Mouse (Mus musculus): ENCODE measurements around the gene Bcas3. TPM values are rescaled to one million over a fixed set of nuclear protein-coding genes. Genes with fewer than 3 reads are reported as not detected.
"Not testable (repeated sequence)": the region's sequence is repeated elsewhere in the genome, so short reads cannot be mapped to it uniquely, and the experiment has no call there.

Gene Bcas3
- polyA plus RNA-seq, 1 experiment from 2014 or later, result 24.8 TPM

GRCm38 (mm10) chr11:85482737-85483467, 129.9 kb downstream of the Bcas3 start:
- Histone ChIP-seq H3K27ac (ENCODE audit: low read depth, low read length) (no peak overlapping the region), H3K4me3 (ENCODE audit: low read depth, low read length) (no peak overlapping the region), H3K4me1 (replicated peaks; ENCODE audit: control insufficient read depth, insufficient read depth, low read length) (no peaks in the 10 kb centered on the region), H3K4me2 (no peak overlapping the region), H3K9ac (ENCODE audit: low read depth, low read length) (no peak overlapping the region), H3K36me3 (ENCODE audit: control insufficient read depth, insufficient read depth, low read length) (no peaks in the 10 kb centered on the region), H3K9me3 (ENCODE audit: control insufficient read depth, low read length) (no peaks in the 10 kb centered on the region), H3K27me3 (replicated peaks; ENCODE audit: control insufficient read depth, insufficient read depth, low read length) (no peaks in the 10 kb centered on the region)
- ATAC-seq (replicated peaks; ENCODE audit: low FRiP score), result no peak
- DNase-seq (ENCODE audit: low spot score), result peak; percentile 35
- 62% methylated on average over 6 of the region's 6 CpGs for WGBS

- H3K4me1 ChIP-seq (replicated peaks; ENCODE audit: control insufficient read depth, insufficient read depth, low read length), result 0 out of 2 replicates have a peak, but pooled peaks cover 3% of the 10 kb centered on the region
- H3K27ac ChIP-seq (ENCODE audit: low read depth, low read length), result no peak overlapping the region
- no peaks in the 10 kb centered on the region for H3K9me3 ChIP-seq (ENCODE audit: control insufficient read depth, low read length)
- ATAC-seq (replicated peaks; ENCODE audit: low FRiP score) (no peak), DNase-seq (ENCODE audit: low spot score) (no peak)
- no peaks in the 10 kb centered on the region for H3K27me3 ChIP-seq (replicated peaks; ENCODE audit: control insufficient read depth, insufficient read depth, low read length)
- no peak overlapping the region for H3K9ac ChIP-seq (ENCODE audit: low read depth, low read length)
- no peak overlapping the region for H3K4me2 ChIP-seq
- no peak overlapping the region for H3K4me3 ChIP-seq (ENCODE audit: low read depth, low read length)
- 83% methylated on average over 6 of the region's 6 CpGs for WGBS
- no peaks in the 10 kb centered on the region for H3K36me3 ChIP-seq (ENCODE audit: control insufficient read depth, insufficient read depth, low read length)
Observed at GRCm38 (mm10) chr11:85485197-85485940, 132.4 kb downstream of the Bcas3 start.

GRCm38 (mm10) chr11:85487501-85487900, 134.5 kb downstream of the Bcas3 start:
- DNase-seq (ENCODE audit: low spot score) (no peak), ATAC-seq (replicated peaks; ENCODE audit: low FRiP score) (no peak)
- Histone ChIP-seq H3K9ac (ENCODE audit: low read depth, low read length) (no peak overlapping the region), H3K4me3 (ENCODE audit: low read depth, low read length) (no peak overlapping the region), H3K27ac (ENCODE audit: low read depth, low read length) (no peak overlapping the region), H3K27me3 (replicated peaks; ENCODE audit: control insufficient read depth, insufficient read depth, low read length) (no peaks in the 10 kb centered on the region), H3K4me1 (replicated peaks; ENCODE audit: control insufficient read depth, insufficient read depth, low read length) (peaks cover 13% of the 10 kb centered on the region; the same call in 1 of the 2 replicates), H3K4me2 (no peak overlapping the region), H3K9me3 (ENCODE audit: control insufficient read depth, low read length) (no peaks in the 10 kb centered on the region), H3K36me3 (ENCODE audit: control insufficient read depth, insufficient read depth, low read length) (no peaks in the 10 kb centered on the region)
- WGBS, result 74% methylated on average over 7 of the region's 7 CpGs

GRCm38 (mm10) chr11:85492231-85492630, 139.3 kb downstream of the Bcas3 start:
- Histone ChIP-seq H3K27ac (ENCODE audit: low read depth, low read length) (no peak overlapping the region; the same call in 1 of the 2 replicates), H3K4me1 (replicated peaks; ENCODE audit: control insufficient read depth, insufficient read depth, low read length) (peaks cover 13% of the 10 kb centered on the region; the same call in 1 of the 2 replicates), H3K4me2 (peak overlapping the region; percentile 6; the same call in 1 of the 2 replicates), H3K9ac (ENCODE audit: low read depth, low read length) (no peak overlapping the region), H3K36me3 (ENCODE audit: control insufficient read depth, insufficient read depth, low read length) (no peaks in the 10 kb centered on the region), H3K9me3 (ENCODE audit: control insufficient read depth, low read length) (no peaks in the 10 kb centered on the region), H3K4me3 (ENCODE audit: low read depth, low read length) (no peak overlapping the region), H3K27me3 (replicated peaks; ENCODE audit: control insufficient read depth, insufficient read depth, low read length) (no peaks in the 10 kb centered on the region)
- WGBS, result 13% methylated on average over 12 of the region's 12 CpGs
- DNase-seq (ENCODE audit: low spot score), result peak; percentile 32
- ATAC-seq (replicated peaks; ENCODE audit: low FRiP score), result peak; percentile 45

GRCm38 (mm10) chr11:85492666-85493065, 139.7 kb downstream of the Bcas3 start:
- ATAC-seq (replicated peaks; ENCODE audit: low FRiP score), result no peak
- Histone ChIP-seq H3K27ac (ENCODE audit: low read depth, low read length) (no peak overlapping the region), H3K9ac (ENCODE audit: low read depth, low read length) (no peak overlapping the region)

GRCm38 (mm10) chr11:85499561-85499960, 146.6 kb downstream of the Bcas3 start:
- no peaks in the 10 kb centered on the region for H3K9me3 ChIP-seq (ENCODE audit: control insufficient read depth, low read length)

More at GRCm38 (mm10) chr11:85492666-85493065, 139.7 kb downstream of the Bcas3 start:
- no peaks in the 10 kb centered on the region for H3K9me3 ChIP-seq (ENCODE audit: control insufficient read depth, low read length)
- no peak overlapping the region for H3K4me2 ChIP-seq
- no peak for DNase-seq (ENCODE audit: low spot score)
- 40% methylated on average over 3 of the region's 3 CpGs for WGBS
- H3K4me1 ChIP-seq (replicated peaks; ENCODE audit: control insufficient read depth, insufficient read depth, low read length), result peaks cover 13% of the 10 kb centered on the region; the same call in 1 of the 2 replicates
- no peaks in the 10 kb centered on the region for H3K36me3 ChIP-seq (ENCODE audit: control insufficient read depth, insufficient read depth, low read length)
- no peaks in the 10 kb centered on the region for H3K27me3 ChIP-seq (replicated peaks; ENCODE audit: control insufficient read depth, insufficient read depth, low read length)
- no peak overlapping the region for H3K4me3 ChIP-seq (ENCODE audit: low read depth, low read length)

GRCm38 (mm10) chr11:85502031-85502430, 149.1 kb downstream of the Bcas3 start:
- no peak for DNase-seq (ENCODE audit: low spot score)
- no peak overlapping the region for H3K4me2 ChIP-seq
- H3K4me1 ChIP-seq (replicated peaks; ENCODE audit: control insufficient read depth, insufficient read depth, low read length), result no peaks in the 10 kb centered on the region
- ATAC-seq (replicated peaks; ENCODE audit: low FRiP score), result no peak
- 56% methylated on average over 3 of the region's 3 CpGs for WGBS
- no peaks in the 10 kb centered on the region for H3K36me3 ChIP-seq (ENCODE audit: control insufficient read depth, insufficient read depth, low read length)
- no peaks in the 10 kb centered on the region for H3K9me3 ChIP-seq (ENCODE audit: control insufficient read depth, low read length)
- H3K9ac ChIP-seq (ENCODE audit: low read depth, low read length), result no peak overlapping the region
- no peak overlapping the region for H3K27ac ChIP-seq (ENCODE audit: low read depth, low read length)
- no peaks in the 10 kb centered on the region for H3K27me3 ChIP-seq (replicated peaks; ENCODE audit: control insufficient read depth, insufficient read depth, low read length)
- no peak overlapping the region for H3K4me3 ChIP-seq (ENCODE audit: low read depth, low read length)

More at GRCm38 (mm10) chr11:85499561-85499960, 146.6 kb downstream of the Bcas3 start:
- Histone ChIP-seq H3K27me3 (replicated peaks; ENCODE audit: control insufficient read depth, insufficient read depth, low read length) (no peaks in the 10 kb centered on the region), H3K27ac (ENCODE audit: low read depth, low read length) (no peak overlapping the region), H3K9ac (ENCODE audit: low read depth, low read length) (no peak overlapping the region), H3K4me2 (no peak overlapping the region), H3K36me3 (ENCODE audit: control insufficient read depth, insufficient read depth, low read length) (no peaks in the 10 kb centered on the region), H3K4me3 (ENCODE audit: low read depth, low read length) (no peak overlapping the region), H3K4me1 (replicated peaks; ENCODE audit: control insufficient read depth, insufficient read depth, low read length) (no peaks in the 10 kb centered on the region)
- no peak for DNase-seq (ENCODE audit: low spot score)
- ATAC-seq (replicated peaks; ENCODE audit: low FRiP score), result no peak
- WGBS, result 62% methylated on average over 5 of the region's 5 CpGs

- H3K9ac ChIP-seq (ENCODE audit: low read depth, low read length); H3K4me2 ChIP-seq; ATAC-seq (replicated peaks; ENCODE audit: low FRiP score); H3K27ac ChIP-seq (ENCODE audit: low read depth, low read length); H3K4me1 ChIP-seq (replicated peaks; ENCODE audit: control insufficient read depth, insufficient read depth, low read length); DNase-seq (ENCODE audit: low spot score); H3K36me3 ChIP-seq (ENCODE audit: control insufficient read depth, insufficient read depth, low read length); H3K9me3 ChIP-seq (ENCODE audit: control insufficient read depth, low read length); H3K4me3 ChIP-seq (ENCODE audit: low read depth, low read length); H3K27me3 ChIP-seq (replicated peaks; ENCODE audit: control insufficient read depth, insufficient read depth, low read length): not testable (repeated sequence)
- WGBS, result 52% methylated on average over 4 of the region's 4 CpGs
Observed at GRCm38 (mm10) chr11:85504812-85505211, 151.8 kb downstream of the Bcas3 start.
